Mouse (Mus musculus): ENCODE measurements at regions not wholly inside any gene's neighbourhood (a gene's known extent, or its start where the extent isn't known, plus 50 kb on each side); places are given as distances from the start of the nearest gene placed in this dataset.

DNA sequence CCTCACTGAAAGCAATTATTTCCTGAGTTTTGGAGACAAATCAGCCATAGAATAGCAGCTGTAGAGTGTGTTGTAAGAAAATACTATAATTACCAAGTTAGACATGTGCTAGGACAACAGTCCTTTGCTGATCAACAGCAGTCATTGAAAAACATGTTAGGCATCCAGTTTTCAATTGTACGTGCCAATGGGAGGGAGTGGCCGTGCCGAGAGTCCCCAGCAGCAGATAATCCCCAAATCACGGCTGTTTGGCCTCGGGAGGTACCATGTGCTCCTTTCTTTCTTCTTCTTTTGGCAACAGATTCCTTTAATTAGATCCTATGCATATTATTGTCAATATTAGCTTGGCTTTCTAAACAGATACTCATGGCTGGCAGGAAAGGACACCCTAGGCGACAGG is 88.4 kb upstream of the Meis1 start:
- TF ChIP-seq EP300 (IDR thresholded peaks at IDR 0.05; ENCODE audit: low read depth): no peak
- no peak for TF ChIP-seq CTCF (IDR thresholded peaks at IDR 0.05; ENCODE audit: low read depth)

All from liver, embryonic 14.5 days (tissue).